Mouse (Mus musculus): ENCODE measurements around the gene Sh3kbp1. TPM values are rescaled to one million over a fixed set of nuclear protein-coding genes. Genes with fewer than 3 reads are reported as not detected.

Sh3kbp1 gene
- polyA plus RNA-seq, 1 experiment from 2014 or later, result 31.4 TPM

DNA sequence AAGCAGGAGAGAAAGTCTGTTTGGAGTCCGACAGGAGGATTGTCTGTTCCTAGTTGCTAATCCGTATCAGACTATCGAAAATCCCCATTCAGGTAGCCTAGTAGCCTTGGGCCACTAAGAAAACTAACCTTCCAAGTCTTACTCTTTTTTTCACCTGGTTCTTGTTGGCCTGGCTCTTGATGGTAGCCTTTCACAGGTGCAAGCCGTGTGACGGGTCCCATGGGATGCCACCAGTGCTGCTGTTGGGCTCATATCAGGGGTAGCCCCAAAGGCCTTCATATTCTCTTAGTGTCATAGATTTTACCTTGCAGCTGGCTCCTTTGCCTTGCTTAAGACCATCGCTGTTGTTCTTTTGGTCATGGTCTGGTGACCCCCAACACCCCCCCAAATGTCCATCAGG lies 82.2 kb downstream of the Sh3kbp1 start:
- DNase-seq (ENCODE audit: low spot score) (no peak), ATAC-seq (ENCODE audit: low FRiP score) (no peak)
- Histone ChIP-seq H3K4me1 (replicated peaks; ENCODE audit: control insufficient read depth, insufficient read depth, low read length) (no peaks in the 10 kb centered on the region), H3K27me3 (ENCODE audit: control insufficient read depth, insufficient read depth, low read length) (no peaks in the 10 kb centered on the region; the same call in 1 of the 2 replicates), H3K9me3 (ENCODE audit: control insufficient read depth, low read length) (no peaks in the 10 kb centered on the region), H3K9ac (ENCODE audit: low read depth, low read length) (no peak overlapping the region), H3K4me2 (replicated peaks; ENCODE audit: low read depth, low read length) (no peak overlapping the region), H3K4me3 (ENCODE audit: low read depth, low read length) (no peak overlapping the region), H3K27ac (ENCODE audit: low read depth, low read length) (no peak overlapping the region), H3K36me3 (ENCODE audit: control insufficient read depth, insufficient read depth, low read length) (no peaks in the 10 kb centered on the region)
- 96% methylated on average over 6 of the region's 6 CpGs for WGBS

DNA sequence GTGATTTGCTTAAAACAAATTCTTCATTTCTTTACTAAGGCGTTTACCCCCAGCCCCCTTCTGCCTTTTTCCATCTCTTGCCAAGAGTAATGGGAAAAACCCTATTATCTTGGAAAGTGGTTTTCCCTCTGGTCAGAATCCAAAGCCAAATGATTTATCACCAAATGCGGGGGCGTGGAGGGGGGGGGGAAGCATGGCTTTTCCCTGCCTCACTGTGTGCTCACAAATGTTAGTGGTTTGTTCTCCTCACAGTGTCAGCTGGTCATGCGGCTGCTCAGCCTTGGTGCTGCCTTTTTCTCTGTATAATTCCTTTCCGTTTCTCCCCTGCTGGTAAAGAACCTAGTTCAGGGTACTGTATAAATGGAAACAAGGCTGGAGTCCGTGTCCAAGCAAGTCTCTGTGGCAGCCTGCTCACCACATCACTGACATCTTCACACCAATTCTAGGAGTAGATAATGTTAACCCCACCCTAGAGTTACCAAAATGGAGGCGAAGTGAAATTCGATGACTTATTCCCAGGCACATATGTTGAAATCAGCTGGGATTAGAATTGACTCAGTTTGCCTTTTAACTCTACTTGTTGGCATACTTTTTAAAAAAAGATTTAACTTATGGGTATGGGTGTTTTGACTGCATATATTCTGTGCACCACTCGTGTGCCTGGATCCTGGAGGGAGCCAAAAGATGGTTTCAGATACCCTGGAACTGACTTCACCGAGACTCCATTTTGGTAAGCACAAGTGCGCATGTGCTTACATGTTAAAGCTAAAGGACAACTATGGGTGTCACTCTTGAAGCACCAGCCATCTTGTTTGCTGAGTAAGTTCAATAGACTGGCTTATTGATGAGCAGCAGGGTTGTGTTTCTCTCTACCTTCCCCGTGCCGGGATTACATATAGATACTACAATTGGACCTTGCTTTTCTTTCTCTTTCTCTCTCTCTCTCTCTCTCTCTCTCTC lies 84.3 kb downstream of the Sh3kbp1 start:
- Histone ChIP-seq H3K27ac (ENCODE audit: low read depth, low read length) (no peak overlapping the region), H3K4me2 (replicated peaks; ENCODE audit: low read depth, low read length) (no peak overlapping the region), H3K4me1 (replicated peaks; ENCODE audit: control insufficient read depth, insufficient read depth, low read length) (no peaks in the 10 kb centered on the region), H3K4me3 (ENCODE audit: low read depth, low read length) (no peak overlapping the region), H3K9ac (ENCODE audit: low read depth, low read length) (no peak overlapping the region), H3K27me3 (ENCODE audit: control insufficient read depth, insufficient read depth, low read length) (no peaks in the 10 kb centered on the region; the same call in 1 of the 2 replicates), H3K36me3 (ENCODE audit: control insufficient read depth, insufficient read depth, low read length) (no peaks in the 10 kb centered on the region), H3K9me3 (ENCODE audit: control insufficient read depth, low read length) (no peaks in the 10 kb centered on the region)
- ATAC-seq (ENCODE audit: low FRiP score) (no peak), DNase-seq (ENCODE audit: low spot score) (no peak)
- WGBS, result 88% methylated on average over 13 of the region's 13 CpGs

DNA sequence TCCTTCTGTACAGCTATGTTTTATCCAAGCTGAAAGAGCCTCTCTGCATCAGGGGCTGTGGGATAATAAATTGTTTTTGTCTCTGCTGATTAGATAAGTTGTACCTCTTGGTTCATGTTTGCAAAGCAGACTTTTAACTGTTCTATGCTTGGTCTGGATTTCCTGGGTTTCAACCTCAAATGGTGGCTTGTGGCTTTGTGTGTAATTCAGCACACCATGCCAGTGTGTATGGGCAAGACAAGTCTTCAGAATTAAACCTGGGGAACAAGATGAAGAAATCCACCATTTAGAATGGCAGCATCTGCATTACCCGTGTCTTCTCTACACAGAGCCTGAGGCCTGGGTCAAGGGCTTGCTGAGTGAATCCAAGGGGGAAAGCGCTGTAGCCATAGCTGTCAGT lies 86.1 kb downstream of the Sh3kbp1 start:
- H3K9me3 ChIP-seq (ENCODE audit: control insufficient read depth, low read length), result no peaks in the 10 kb centered on the region
- no peak for DNase-seq (ENCODE audit: low spot score)
- no peaks in the 10 kb centered on the region for H3K4me1 ChIP-seq (replicated peaks; ENCODE audit: control insufficient read depth, insufficient read depth, low read length)
- H3K27me3 ChIP-seq (ENCODE audit: control insufficient read depth, insufficient read depth, low read length), result no peaks in the 10 kb centered on the region; the same call in 1 of the 2 replicates
- H3K4me3 ChIP-seq (ENCODE audit: low read depth, low read length), result no peak overlapping the region
- WGBS, result 78% methylated on average over 2 of the region's 2 CpGs
- H3K27ac ChIP-seq (ENCODE audit: low read depth, low read length), result no peak overlapping the region
- no peaks in the 10 kb centered on the region for H3K36me3 ChIP-seq (ENCODE audit: control insufficient read depth, insufficient read depth, low read length)
- H3K9ac ChIP-seq (ENCODE audit: low read depth, low read length), result no peak overlapping the region
- no peak for ATAC-seq (ENCODE audit: low FRiP score)
- no peak overlapping the region for H3K4me2 ChIP-seq (replicated peaks; ENCODE audit: low read depth, low read length)

DNA sequence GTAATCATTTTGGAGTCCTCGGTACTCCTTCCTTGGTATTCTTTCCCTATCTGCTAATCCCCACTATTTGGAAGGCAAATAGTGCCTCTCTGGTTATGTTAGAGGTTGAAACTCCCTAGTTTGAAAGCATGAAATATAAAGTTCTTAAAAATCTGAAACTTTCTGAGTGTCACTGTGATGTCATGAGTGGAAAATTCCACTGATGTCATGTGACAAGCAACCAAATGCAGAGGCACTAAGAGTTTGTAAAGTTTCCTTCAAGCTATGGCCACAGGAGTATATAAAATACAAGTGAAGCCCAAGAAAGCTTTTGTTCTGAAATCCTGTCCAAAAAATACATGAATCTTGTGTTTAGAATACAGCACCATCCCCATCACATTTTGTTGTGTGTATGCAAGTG lies 94.3 kb downstream of the Sh3kbp1 start:
- Histone ChIP-seq H3K4me3 (ENCODE audit: low read depth, low read length) (no peak overlapping the region), H3K36me3 (ENCODE audit: control insufficient read depth, insufficient read depth, low read length) (no peaks in the 10 kb centered on the region), H3K4me1 (replicated peaks; ENCODE audit: control insufficient read depth, insufficient read depth, low read length) (no peaks in the 10 kb centered on the region), H3K4me2 (replicated peaks; ENCODE audit: low read depth, low read length) (no peak overlapping the region), H3K9ac (ENCODE audit: low read depth, low read length) (no peak overlapping the region), H3K27ac (ENCODE audit: low read depth, low read length) (no peak overlapping the region), H3K27me3 (ENCODE audit: control insufficient read depth, insufficient read depth, low read length) (no peaks in the 10 kb centered on the region), H3K9me3 (ENCODE audit: control insufficient read depth, low read length) (no peaks in the 10 kb centered on the region)
- WGBS, result 83% methylated on average over 1 of the region's 1 CpGs
- DNase-seq (ENCODE audit: low spot score) (no peak), ATAC-seq (ENCODE audit: low FRiP score) (no peak)

DNA sequence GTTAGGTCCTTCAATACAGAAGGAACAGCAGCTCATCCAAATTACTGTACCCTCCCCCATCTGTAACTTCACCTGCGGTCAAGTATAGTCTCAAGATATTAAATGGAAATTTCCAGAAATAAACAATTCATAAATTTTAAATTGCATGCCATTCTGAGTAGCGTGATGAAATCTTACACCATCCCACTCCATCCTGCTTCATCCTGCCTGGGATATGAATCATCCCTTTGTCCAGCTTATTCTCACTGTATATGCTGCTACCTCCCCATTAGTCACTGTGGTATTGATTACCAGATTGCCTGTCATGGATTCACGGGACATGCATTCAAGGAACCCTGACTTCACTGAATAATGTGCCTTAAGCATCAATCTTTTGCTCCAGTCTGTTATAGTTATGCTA lies 104.3 kb downstream of the Sh3kbp1 start:
- 84% methylated on average over 3 of the region's 3 CpGs for WGBS
- no peaks in the 10 kb centered on the region for H3K9me3 ChIP-seq (ENCODE audit: control insufficient read depth, low read length)
- H3K9ac ChIP-seq (ENCODE audit: low read depth, low read length), result no peak overlapping the region
- no peak for DNase-seq (ENCODE audit: low spot score)
- no peak overlapping the region for H3K4me3 ChIP-seq (ENCODE audit: low read depth, low read length)
- no peaks in the 10 kb centered on the region for H3K4me1 ChIP-seq (replicated peaks; ENCODE audit: control insufficient read depth, insufficient read depth, low read length)
- peaks cover 5% of the 10 kb centered on the region; the same call in 1 of the 2 replicates for H3K27me3 ChIP-seq (ENCODE audit: control insufficient read depth, insufficient read depth, low read length)
- H3K36me3 ChIP-seq (ENCODE audit: control insufficient read depth, insufficient read depth, low read length), result no peaks in the 10 kb centered on the region
- no peak for ATAC-seq (ENCODE audit: low FRiP score)
- H3K4me2 ChIP-seq (replicated peaks; ENCODE audit: low read depth, low read length), result no peak overlapping the region
- H3K27ac ChIP-seq (ENCODE audit: low read depth, low read length), result no peak overlapping the region

DNA sequence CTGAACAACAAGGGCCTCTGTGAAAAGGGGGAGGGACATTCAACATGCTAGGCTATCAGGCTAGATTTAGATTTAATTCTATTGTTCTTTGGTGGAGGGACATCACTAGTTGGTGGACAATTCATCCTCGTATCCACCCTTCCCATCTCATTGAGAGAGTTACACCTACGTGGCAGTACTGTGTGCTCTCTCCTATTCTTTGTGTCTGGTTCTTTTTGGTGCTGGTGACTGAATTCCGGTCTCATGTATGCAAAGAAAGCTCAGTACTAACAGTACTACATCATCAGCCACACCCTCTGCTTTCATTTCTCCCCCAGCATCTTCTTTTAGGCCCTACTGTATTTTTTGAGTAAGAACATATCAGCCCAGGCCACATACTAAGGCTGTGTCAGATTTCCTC lies 105.8 kb downstream of the Sh3kbp1 start:
- Histone ChIP-seq H3K4me2 (replicated peaks; ENCODE audit: low read depth, low read length) (no peak overlapping the region), H3K36me3 (ENCODE audit: control insufficient read depth, insufficient read depth, low read length) (no peaks in the 10 kb centered on the region), H3K9ac (ENCODE audit: low read depth, low read length) (no peak overlapping the region), H3K4me3 (ENCODE audit: low read depth, low read length) (no peak overlapping the region), H3K4me1 (replicated peaks; ENCODE audit: control insufficient read depth, insufficient read depth, low read length) (no peaks in the 10 kb centered on the region), H3K27me3 (ENCODE audit: control insufficient read depth, insufficient read depth, low read length) (peaks cover 5% of the 10 kb centered on the region; the same call in 1 of the 2 replicates), H3K27ac (ENCODE audit: low read depth, low read length) (no peak overlapping the region), H3K9me3 (ENCODE audit: control insufficient read depth, low read length) (no peaks in the 10 kb centered on the region)
- WGBS, result 84% methylated on average over 3 of the region's 3 CpGs
- ATAC-seq (ENCODE audit: low FRiP score) (no peak), DNase-seq (ENCODE audit: low spot score) (no peak)

DNA sequence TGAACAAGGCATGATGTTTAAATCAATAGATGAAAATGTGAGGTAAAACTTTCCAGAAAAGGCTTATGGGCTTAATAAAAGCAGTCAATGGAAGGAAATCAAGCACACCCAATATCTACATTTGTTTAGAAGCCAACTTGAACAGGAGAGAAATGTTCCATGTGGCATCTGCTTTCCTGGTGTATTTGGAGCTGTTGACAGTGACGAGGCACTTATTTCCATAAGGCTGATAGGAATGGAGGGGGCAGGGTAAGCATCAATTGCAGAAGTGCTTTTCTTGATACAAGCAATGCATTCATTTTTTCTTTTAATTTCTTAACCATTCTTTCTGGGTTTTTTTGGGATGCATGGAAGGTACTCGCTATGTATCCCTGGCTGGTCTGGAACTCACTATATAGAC lies 106.9 kb downstream of the Sh3kbp1 start:
- H3K27me3 ChIP-seq (ENCODE audit: control insufficient read depth, insufficient read depth, low read length), result peaks cover 5% of the 10 kb centered on the region; the same call in 1 of the 2 replicates
- no peaks in the 10 kb centered on the region for H3K9me3 ChIP-seq (ENCODE audit: control insufficient read depth, low read length)
- H3K9ac ChIP-seq (ENCODE audit: low read depth, low read length), result no peak overlapping the region
- no peak overlapping the region for H3K4me2 ChIP-seq (replicated peaks; ENCODE audit: low read depth, low read length)
- H3K4me1 ChIP-seq (replicated peaks; ENCODE audit: control insufficient read depth, insufficient read depth, low read length), result no peaks in the 10 kb centered on the region
- 90% methylated on average over 2 of the region's 2 CpGs for WGBS
- no peaks in the 10 kb centered on the region for H3K36me3 ChIP-seq (ENCODE audit: control insufficient read depth, insufficient read depth, low read length)
- DNase-seq (ENCODE audit: low spot score), result no peak
- H3K4me3 ChIP-seq (ENCODE audit: low read depth, low read length), result no peak overlapping the region
- ATAC-seq (ENCODE audit: low FRiP score), result no peak
- H3K27ac ChIP-seq (ENCODE audit: low read depth, low read length), result no peak overlapping the region

DNA sequence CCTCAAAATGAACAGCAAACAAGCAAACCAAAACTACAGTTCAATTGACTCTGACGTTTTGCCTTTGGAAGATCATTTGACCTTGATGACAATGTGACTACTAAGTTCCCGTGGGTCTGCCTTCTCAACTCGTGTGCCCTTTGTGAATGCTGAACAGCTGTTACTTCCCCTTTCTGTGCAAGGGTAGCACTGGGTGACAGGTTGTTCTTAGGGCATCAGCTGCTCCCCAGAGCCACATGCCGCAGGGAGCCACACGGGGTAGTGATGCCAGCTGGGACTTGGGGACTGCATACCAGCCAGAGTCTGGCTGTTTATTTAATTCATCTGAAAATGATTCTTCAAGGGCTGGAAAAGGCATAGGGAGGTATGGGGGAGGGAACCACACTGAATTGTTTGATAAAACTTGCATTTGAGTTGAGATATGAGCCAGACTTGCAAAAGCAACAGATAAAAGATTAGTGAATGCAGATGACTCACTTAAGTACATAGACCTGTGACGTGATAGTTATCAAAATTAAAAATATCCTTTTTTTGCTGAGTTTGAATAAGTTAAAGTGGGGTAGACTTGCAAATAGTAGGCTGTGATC lies 108.5 kb downstream of the Sh3kbp1 start:
- Histone ChIP-seq H3K9me3 (ENCODE audit: control insufficient read depth, low read length) (no peaks in the 10 kb centered on the region), H3K36me3 (ENCODE audit: control insufficient read depth, insufficient read depth, low read length) (no peaks in the 10 kb centered on the region), H3K27me3 (ENCODE audit: control insufficient read depth, insufficient read depth, low read length) (peaks cover 5% of the 10 kb centered on the region; the same call in 1 of the 2 replicates), H3K9ac (ENCODE audit: low read depth, low read length) (no peak overlapping the region), H3K4me3 (ENCODE audit: low read depth, low read length) (no peak overlapping the region), H3K4me1 (replicated peaks; ENCODE audit: control insufficient read depth, insufficient read depth, low read length) (no peaks in the 10 kb centered on the region), H3K27ac (ENCODE audit: low read depth, low read length) (no peak overlapping the region), H3K4me2 (replicated peaks; ENCODE audit: low read depth, low read length) (no peak overlapping the region)
- DNase-seq (ENCODE audit: low spot score) (peak; percentile 8), ATAC-seq (ENCODE audit: low FRiP score) (no peak)
- WGBS, result 57% methylated on average over 6 of the region's 6 CpGs

All from hindbrain, embryonic 11.5 days (tissue).